Mouse (Mus musculus): Measurements from ENCODE around the gene Mdga2. TPM values are rescaled to one million over a fixed set of nuclear protein-coding genes. Genes with fewer than 3 reads are reported as not detected.

Mdga2 gene
- total RNA-seq, 1 experiment from 2014 or later, result not detected

GRCm38 (mm10) chr12:67104171-67104570 is 118.2 kb downstream of the Mdga2 start:
- ATAC-seq (replicated peaks in 1 of 2; ENCODE audit: insufficient read depth in 1 of 2, low FRiP score in 2 of 2, low TSS enrichment in 1 of 2, low read depth in 1 of 2, poor library complexity in 2 of 2, severe bottlenecking in 2 of 2), result no peak

- ATAC-seq (replicated peaks in 1 of 2; ENCODE audit: insufficient read depth in 1 of 2, low FRiP score in 2 of 2, low TSS enrichment in 1 of 2, low read depth in 1 of 2, poor library complexity in 2 of 2, severe bottlenecking in 2 of 2), result no peak
Measured at GRCm38 (mm10) chr12:67094414-67094813, 127.9 kb downstream of the Mdga2 start.

GRCm38 (mm10) chr12:67090420-67090965 is 131.9 kb downstream of the Mdga2 start:
- no peak for ATAC-seq (replicated peaks in 1 of 2; ENCODE audit: insufficient read depth in 1 of 2, low FRiP score in 2 of 2, low TSS enrichment in 1 of 2, low read depth in 1 of 2, poor library complexity in 2 of 2, severe bottlenecking in 2 of 2)

DNA sequence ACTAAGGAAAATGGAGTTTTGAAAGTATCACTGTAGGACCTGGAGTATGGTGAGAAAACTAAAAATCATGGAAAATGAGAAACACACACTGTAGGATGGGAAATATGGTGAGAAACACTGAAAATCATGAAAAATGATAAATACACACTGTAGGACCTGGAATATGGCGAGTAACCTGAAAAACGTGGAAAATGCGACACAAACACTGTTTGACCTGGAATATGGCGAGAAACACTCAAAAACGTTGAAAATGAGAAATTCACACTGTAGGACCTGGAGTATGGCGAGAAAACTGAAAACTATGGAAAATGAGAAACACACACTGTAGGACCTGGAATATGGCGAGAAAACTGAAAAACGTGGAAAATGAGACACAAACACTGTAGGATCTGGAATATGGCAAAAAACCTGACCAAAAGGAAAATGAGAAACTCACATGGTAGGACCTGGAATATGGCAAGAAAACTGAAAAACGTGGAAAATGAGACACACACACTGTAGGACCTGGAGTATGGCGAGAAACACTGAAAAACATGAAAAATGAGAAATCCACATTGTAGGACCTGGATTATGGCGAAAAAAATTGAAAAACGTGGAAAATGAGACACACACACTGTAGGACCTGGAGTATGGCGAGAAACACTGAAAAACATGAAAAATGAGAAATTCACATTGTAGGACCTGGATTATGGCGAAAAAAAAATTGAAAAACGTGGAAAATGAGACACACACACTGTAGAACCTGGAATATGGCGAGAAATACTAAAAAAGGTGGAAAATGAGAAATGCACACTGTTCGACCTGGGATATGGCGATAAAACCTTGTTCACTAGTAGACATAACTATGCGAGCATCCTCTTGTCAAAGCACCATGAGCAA is 163.0 kb downstream of the Mdga2 start:
- ATAC-seq (replicated peaks in 1 of 2; ENCODE audit: insufficient read depth in 1 of 2, low FRiP score in 2 of 2, low TSS enrichment in 1 of 2, low read depth in 1 of 2, poor library complexity in 2 of 2, severe bottlenecking in 2 of 2), result peak; percentile 91 to 96

- no peak for ATAC-seq (replicated peaks in 1 of 2; ENCODE audit: insufficient read depth in 1 of 2, low FRiP score in 2 of 2, low TSS enrichment in 1 of 2, low read depth in 1 of 2, poor library complexity in 2 of 2, severe bottlenecking in 2 of 2)
Measured at GRCm38 (mm10) chr12:67056621-67057020, 165.7 kb downstream of the Mdga2 start.

GRCm38 (mm10) chr12:67045099-67045750 is 177.1 kb downstream of the Mdga2 start:
- no peak for ATAC-seq (replicated peaks in 1 of 2; ENCODE audit: insufficient read depth in 1 of 2, low FRiP score in 2 of 2, low TSS enrichment in 1 of 2, low read depth in 1 of 2, poor library complexity in 2 of 2, severe bottlenecking in 2 of 2)

DNA sequence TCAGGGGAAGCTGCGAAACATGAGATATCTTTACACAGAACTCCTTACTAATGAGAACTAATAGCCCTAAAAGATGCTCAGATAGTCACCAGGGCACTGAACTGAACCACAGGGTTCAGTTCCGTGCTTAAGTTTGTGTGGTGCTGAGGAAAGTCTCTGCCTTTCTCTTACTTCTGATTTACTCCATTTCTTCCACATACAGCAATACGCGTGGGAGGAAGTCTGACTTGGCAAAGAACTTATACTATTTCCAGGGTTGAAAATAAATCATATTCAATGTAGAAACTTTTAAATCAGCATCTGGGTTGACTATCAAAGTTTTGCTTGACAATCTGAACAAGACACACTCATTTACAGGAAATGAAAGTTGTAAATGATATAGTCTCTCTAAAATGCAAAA is 180.5 kb downstream of the Mdga2 start:
- ATAC-seq (replicated peaks in 1 of 2; ENCODE audit: insufficient read depth in 1 of 2, low FRiP score in 2 of 2, low TSS enrichment in 1 of 2, low read depth in 1 of 2, poor library complexity in 2 of 2, severe bottlenecking in 2 of 2), result no peak

DNA sequence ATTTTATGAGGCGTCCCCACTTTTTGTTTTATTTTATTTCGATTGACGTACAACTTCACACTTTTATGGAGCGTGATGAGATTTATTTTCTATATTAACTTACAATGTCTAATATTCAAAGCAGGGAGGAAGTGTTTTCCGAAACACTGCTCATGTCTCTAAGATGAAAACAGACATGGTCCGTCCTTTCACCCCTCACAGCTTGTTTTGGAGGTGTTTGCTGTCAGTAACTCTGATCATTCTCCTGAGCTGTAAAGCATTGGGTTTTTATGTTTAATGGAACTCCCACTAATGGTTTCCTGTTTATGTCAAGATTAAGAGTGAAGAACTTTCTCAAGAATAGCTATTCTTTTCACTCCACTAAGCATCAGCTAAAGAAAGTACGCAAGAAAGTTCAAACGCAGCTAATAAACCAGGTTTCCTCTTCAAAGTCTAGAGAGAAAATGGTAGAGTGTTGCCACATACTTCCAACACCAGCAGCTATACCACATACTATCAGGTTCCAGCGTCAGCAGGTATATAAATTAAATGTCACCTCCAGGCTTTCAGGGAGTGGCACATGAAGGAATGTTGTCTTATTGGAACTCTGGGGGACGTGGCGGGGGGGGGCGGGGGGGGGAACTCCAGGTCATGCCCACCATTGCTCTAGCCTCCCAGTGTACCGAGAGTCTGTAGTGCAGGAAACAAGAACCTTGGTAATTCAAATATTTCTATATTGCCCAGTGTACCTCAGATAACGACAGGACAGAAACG is 186.7 kb downstream of the Mdga2 start:
- ATAC-seq (replicated peaks in 1 of 2; ENCODE audit: insufficient read depth in 1 of 2, low FRiP score in 2 of 2, low TSS enrichment in 1 of 2, low read depth in 1 of 2, poor library complexity in 2 of 2, severe bottlenecking in 2 of 2), result no peak

- no peak for ATAC-seq (replicated peaks in 1 of 2; ENCODE audit: insufficient read depth in 1 of 2, low FRiP score in 2 of 2, low TSS enrichment in 1 of 2, low read depth in 1 of 2, poor library complexity in 2 of 2, severe bottlenecking in 2 of 2)
Measured at GRCm38 (mm10) chr12:67017192-67017591, 205.2 kb downstream of the Mdga2 start.

DNA sequence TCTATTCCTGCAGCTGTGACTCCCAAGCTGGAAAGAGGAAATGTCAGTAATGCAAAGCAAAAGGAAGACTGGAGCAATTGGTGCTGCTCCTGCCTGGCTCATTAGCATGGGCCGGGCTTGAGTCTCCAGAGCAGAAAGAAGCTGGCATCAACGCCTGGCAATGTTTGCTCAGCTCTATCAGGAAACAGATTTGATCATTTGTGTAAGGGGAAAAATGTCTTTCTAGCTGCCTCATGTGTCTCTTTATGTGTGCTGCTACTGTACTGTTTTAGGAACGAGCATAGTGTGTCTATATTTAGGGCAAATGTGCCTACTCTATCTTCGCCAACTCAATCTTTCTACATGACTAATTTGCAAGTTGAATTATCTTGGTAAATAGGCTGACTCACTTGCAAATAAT is 211.0 kb downstream of the Mdga2 start:
- no peak for ATAC-seq (replicated peaks in 1 of 2; ENCODE audit: insufficient read depth in 1 of 2, low FRiP score in 2 of 2, low TSS enrichment in 1 of 2, low read depth in 1 of 2, poor library complexity in 2 of 2, severe bottlenecking in 2 of 2)

DNA sequence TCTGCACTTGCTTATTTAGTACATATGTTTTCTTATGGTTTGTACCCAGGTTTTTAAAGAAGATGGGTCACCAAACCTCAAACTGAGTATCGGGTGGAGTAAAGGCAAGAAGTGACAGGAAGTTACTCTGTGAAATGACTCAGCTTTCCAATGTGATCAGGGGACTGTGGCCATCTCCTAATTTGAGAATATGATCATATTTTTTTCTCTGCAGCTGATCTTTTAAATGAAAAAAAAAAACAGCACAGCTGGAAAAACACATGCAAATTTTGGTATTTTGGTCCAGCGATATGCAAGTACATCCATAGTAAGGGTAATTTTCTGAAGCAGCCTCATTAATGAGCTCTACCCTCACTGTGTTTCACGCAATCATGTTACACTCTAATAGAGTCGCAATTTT is 212.0 kb downstream of the Mdga2 start:
- no peak for ATAC-seq (replicated peaks in 1 of 2; ENCODE audit: insufficient read depth in 1 of 2, low FRiP score in 2 of 2, low TSS enrichment in 1 of 2, low read depth in 1 of 2, poor library complexity in 2 of 2, severe bottlenecking in 2 of 2)

- no peak for ATAC-seq (replicated peaks in 1 of 2; ENCODE audit: insufficient read depth in 1 of 2, low FRiP score in 2 of 2, low TSS enrichment in 1 of 2, low read depth in 1 of 2, poor library complexity in 2 of 2, severe bottlenecking in 2 of 2)
Measured at GRCm38 (mm10) chr12:67009191-67009590, 213.2 kb downstream of the Mdga2 start.

- ATAC-seq (replicated peaks in 1 of 2; ENCODE audit: insufficient read depth in 1 of 2, low FRiP score in 2 of 2, low TSS enrichment in 1 of 2, low read depth in 1 of 2, poor library complexity in 2 of 2, severe bottlenecking in 2 of 2), result no peak
Measured at GRCm38 (mm10) chr12:66954129-66954528, 268.2 kb downstream of the Mdga2 start.

GRCm38 (mm10) chr12:66915741-66916140 is 306.6 kb downstream of the Mdga2 start:
- no peak for ATAC-seq (replicated peaks in 1 of 2; ENCODE audit: insufficient read depth in 1 of 2, low FRiP score in 2 of 2, low TSS enrichment in 1 of 2, low read depth in 1 of 2, poor library complexity in 2 of 2, severe bottlenecking in 2 of 2)

DNA sequence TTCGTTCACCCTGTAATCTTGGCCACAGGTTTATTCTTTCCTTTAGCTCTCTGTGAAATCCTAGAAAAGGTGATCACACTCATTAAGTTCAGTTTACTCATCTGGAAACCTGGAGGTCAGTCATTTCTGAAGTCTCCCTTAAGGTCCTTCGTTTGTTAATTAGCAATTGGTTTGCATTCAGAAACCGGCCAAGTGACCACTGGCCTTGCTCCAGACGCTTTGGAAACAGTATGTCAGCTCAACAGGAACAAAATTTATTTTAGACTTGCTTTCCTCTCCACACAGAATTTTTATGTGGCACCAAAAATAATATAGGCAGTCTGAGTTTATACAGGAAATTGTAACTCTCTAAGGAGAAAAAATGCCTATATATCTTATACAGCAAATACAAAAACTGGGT is 323.0 kb downstream of the Mdga2 start:
- ATAC-seq (replicated peaks in 1 of 2; ENCODE audit: insufficient read depth in 1 of 2, low FRiP score in 2 of 2, low TSS enrichment in 1 of 2, low read depth in 1 of 2, poor library complexity in 2 of 2, severe bottlenecking in 2 of 2), result no peak

- no peak for ATAC-seq (replicated peaks in 1 of 2; ENCODE audit: insufficient read depth in 1 of 2, low FRiP score in 2 of 2, low TSS enrichment in 1 of 2, low read depth in 1 of 2, poor library complexity in 2 of 2, severe bottlenecking in 2 of 2)
Measured at GRCm38 (mm10) chr12:66896790-66897189, 325.6 kb downstream of the Mdga2 start.

DNA sequence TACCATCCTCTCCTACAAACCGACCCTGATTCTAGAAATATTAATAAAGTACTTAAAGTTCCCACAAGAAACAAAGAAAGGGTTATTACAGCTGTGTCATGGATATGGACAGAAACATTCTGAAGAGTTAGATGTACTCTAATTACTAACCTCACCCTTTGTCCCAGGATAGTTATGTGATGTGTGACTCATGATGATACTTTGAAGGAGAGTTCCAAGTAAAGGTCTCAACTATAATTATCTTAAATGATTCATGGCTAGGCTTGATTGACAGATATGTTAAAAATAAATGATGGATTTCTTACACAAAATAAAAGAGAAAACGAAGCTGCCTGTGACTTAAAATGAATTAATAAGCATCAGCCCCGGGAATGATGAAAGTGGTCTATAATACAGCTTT is 332.1 kb downstream of the Mdga2 start:
- no peak for ATAC-seq (replicated peaks in 1 of 2; ENCODE audit: insufficient read depth in 1 of 2, low FRiP score in 2 of 2, low TSS enrichment in 1 of 2, low read depth in 1 of 2, poor library complexity in 2 of 2, severe bottlenecking in 2 of 2)

- no peak for ATAC-seq (replicated peaks in 1 of 2; ENCODE audit: insufficient read depth in 1 of 2, low FRiP score in 2 of 2, low TSS enrichment in 1 of 2, low read depth in 1 of 2, poor library complexity in 2 of 2, severe bottlenecking in 2 of 2)
Measured at GRCm38 (mm10) chr12:66889276-66889675, 333.1 kb downstream of the Mdga2 start.
